Mouse (Mus musculus): Measurements from ENCODE around the gene Rab40b. TPM values are rescaled to one million over a fixed set of nuclear protein-coding genes. Genes with fewer than 3 reads are reported as not detected.
"Not testable (repeated sequence)": the region's sequence is repeated elsewhere in the genome, so short reads cannot be mapped to it uniquely, and the experiment has no call there.

Rab40b gene
- polyA plus RNA-seq, 1 experiment = 2.6 TPM

DNA sequence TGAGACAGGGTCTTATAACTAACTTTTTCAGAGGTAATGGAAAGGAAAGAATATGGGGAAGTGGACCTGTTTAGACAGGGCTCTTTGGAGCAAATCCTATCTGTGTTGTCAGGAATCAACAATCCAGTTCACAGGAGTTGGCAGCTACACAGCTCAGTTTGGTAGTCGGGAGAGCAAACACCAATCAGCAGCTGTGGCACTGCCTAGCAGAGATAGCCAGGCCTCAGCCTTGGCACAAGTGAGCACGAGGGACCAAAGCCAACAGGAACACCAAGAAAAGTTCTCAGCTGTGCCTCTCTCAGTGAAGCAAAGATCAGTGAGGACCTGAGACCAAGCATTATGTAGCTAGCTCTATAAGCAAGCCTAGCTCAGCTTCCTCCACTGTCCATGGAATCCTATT lies 41.0 kb downstream of the Rab40b start:
- TF ChIP-seq POLR2A (IDR thresholded peaks at IDR 0.05; ENCODE audit: low read depth, low read length) = no peak
- no peak for TF ChIP-seq CTCF (IDR thresholded peaks at IDR 0.05; ENCODE audit: borderline replicate concordance, insufficient read depth, low read length)
- Histone ChIP-seq H3K4me3 (ENCODE audit: insufficient read depth, low read length) (no peak overlapping the region), H3K4me1 (ENCODE audit: control insufficient read depth, insufficient read depth, low read length) (no peaks in the 10 kb centered on the region), H3K27ac (ENCODE audit: insufficient read depth, low read length) (no peak overlapping the region)

GRCm38 (mm10) chr11:121342423-121342822 lies 45.6 kb downstream of the Rab40b start:
- H3K27ac ChIP-seq (ENCODE audit: insufficient read depth, low read length) = not testable (repeated sequence)

GRCm38 (mm10) chr11:121340287-121340686 lies 47.8 kb downstream of the Rab40b start:
- Histone ChIP-seq H3K27ac (ENCODE audit: insufficient read depth, low read length) (no peak overlapping the region), H3K4me1 (ENCODE audit: control insufficient read depth, insufficient read depth, low read length) (no peaks in the 10 kb centered on the region), H3K4me3 (ENCODE audit: insufficient read depth, low read length) (no peak overlapping the region)
- TF ChIP-seq CTCF (IDR thresholded peaks at IDR 0.05; ENCODE audit: borderline replicate concordance, insufficient read depth, low read length) (no peak), POLR2A (IDR thresholded peaks at IDR 0.05; ENCODE audit: low read depth, low read length) (no peak)

More at GRCm38 (mm10) chr11:121342423-121342822, 45.6 kb downstream of the Rab40b start:
- not testable (repeated sequence) for H3K4me1 ChIP-seq (ENCODE audit: control insufficient read depth, insufficient read depth, low read length); H3K4me3 ChIP-seq (ENCODE audit: insufficient read depth, low read length)

- TF ChIP-seq CTCF (IDR thresholded peaks at IDR 0.05; ENCODE audit: borderline replicate concordance, insufficient read depth, low read length) (no peak), POLR2A (IDR thresholded peaks at IDR 0.05; ENCODE audit: low read depth, low read length) (no peak)
- Histone ChIP-seq H3K27ac (ENCODE audit: insufficient read depth, low read length) (no peak overlapping the region), H3K4me3 (ENCODE audit: insufficient read depth, low read length) (no peak overlapping the region), H3K4me1 (ENCODE audit: control insufficient read depth, insufficient read depth, low read length) (no peaks in the 10 kb centered on the region)
Measured at GRCm38 (mm10) chr11:121339647-121340046, 48.4 kb downstream of the Rab40b start.

DNA sequence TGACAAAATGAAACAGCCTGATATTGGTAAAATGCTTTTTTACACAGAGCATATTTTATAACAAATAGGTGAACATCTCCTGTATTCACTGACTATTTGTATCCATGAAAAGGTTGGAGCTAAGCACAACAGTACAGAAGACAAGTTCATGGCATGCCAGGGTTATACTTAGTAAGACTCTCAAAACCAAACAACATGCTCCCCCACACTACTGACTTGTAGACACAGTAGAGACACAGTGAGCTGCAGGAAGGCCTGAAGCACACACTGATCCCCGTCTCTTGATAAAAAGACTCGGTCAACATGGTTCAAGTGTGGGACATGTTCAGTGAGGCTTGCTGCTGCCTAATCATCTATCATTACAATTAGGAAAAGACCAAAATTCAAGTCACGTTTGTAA lies 56.4 kb downstream of the Rab40b start:
- no peak overlapping the region for H3K4me3 ChIP-seq (ENCODE audit: insufficient read depth, low read length)
- TF ChIP-seq POLR2A (IDR thresholded peaks at IDR 0.05; ENCODE audit: low read depth, low read length) (no peak), CTCF (IDR thresholded peaks at IDR 0.05; ENCODE audit: borderline replicate concordance, insufficient read depth, low read length) (no peak)
- H3K4me1 ChIP-seq (ENCODE audit: control insufficient read depth, insufficient read depth, low read length) = no peaks in the 10 kb centered on the region
- H3K27ac ChIP-seq (ENCODE audit: insufficient read depth, low read length) = no peak overlapping the region

DNA sequence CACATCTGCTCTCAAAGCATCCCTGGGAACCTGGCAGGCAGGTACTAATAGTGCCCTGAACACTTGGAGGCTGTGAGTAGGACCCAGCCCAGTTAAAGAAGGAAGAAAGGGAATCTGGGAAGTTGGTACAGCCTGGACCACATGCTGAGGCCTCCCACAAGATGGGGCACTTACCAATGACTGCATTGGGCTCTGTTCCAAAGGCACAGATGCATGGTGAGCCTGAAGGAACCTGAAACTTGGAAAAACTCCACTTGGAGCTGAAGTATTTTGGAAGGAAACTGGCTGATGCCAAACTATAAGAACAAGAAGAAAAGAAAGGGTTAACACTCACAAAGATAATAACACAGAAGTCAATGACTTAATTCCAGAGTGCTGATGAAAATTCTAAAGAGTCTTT lies 59.4 kb downstream of the Rab40b start:
- Histone ChIP-seq H3K4me3 (ENCODE audit: insufficient read depth, low read length) (no peak overlapping the region), H3K4me1 (ENCODE audit: control insufficient read depth, insufficient read depth, low read length) (no peaks in the 10 kb centered on the region), H3K27ac (ENCODE audit: insufficient read depth, low read length) (no peak overlapping the region)
- no peak for TF ChIP-seq POLR2A (IDR thresholded peaks at IDR 0.05; ENCODE audit: low read depth, low read length)
- TF ChIP-seq CTCF (IDR thresholded peaks at IDR 0.05; ENCODE audit: borderline replicate concordance, insufficient read depth, low read length) = no peak

DNA sequence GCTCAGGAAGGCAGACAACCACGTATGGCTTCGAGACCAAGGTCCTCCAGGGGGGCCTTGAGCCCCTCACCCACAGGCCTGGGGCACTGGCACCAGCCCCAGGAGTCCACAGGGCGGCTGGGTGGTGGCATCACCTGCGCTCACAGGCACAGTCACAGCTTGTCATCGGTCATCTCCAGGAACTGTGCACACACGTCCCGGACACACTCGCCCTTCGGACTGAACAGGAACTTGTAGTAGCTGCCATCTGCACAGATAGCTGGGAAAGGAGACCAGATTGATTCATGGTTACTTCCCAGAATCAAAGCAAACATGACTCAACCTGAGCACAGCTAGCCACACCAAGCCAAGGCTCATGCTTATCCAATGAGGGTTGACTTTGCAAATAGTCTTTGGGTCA lies 59.8 kb downstream of the Rab40b start:
- H3K27ac ChIP-seq (ENCODE audit: insufficient read depth, low read length) = no peak overlapping the region
- TF ChIP-seq CTCF (IDR thresholded peaks at IDR 0.05; ENCODE audit: borderline replicate concordance, insufficient read depth, low read length) (no peak), POLR2A (IDR thresholded peaks at IDR 0.05; ENCODE audit: low read depth, low read length) (no peak)
- H3K4me1 ChIP-seq (ENCODE audit: control insufficient read depth, insufficient read depth, low read length) = no peaks in the 10 kb centered on the region
- no peak overlapping the region for H3K4me3 ChIP-seq (ENCODE audit: insufficient read depth, low read length)

DNA sequence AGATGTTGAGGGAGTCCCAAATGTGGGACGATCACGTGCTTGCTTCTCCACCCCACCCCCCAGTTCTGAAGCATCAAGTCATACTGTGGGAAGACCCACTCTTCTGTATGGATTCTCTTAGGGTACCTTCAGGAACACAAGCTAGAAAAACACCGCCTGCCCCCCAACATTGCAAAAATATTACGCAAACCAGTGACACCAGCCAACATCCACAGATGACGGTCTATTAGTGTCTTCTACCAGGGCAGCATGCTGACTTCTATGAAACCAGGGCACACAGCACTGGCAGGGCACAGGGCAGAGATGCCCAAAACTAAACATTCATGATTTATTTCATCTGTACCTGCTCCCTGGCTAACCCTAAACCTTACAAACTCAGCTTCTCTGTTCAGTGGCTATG lies 61.4 kb downstream of the Rab40b start:
- Histone ChIP-seq H3K4me1 (ENCODE audit: control insufficient read depth, insufficient read depth, low read length) (no peaks in the 10 kb centered on the region), H3K27ac (ENCODE audit: insufficient read depth, low read length) (no peak overlapping the region), H3K4me3 (ENCODE audit: insufficient read depth, low read length) (no peak overlapping the region)
- TF ChIP-seq POLR2A (IDR thresholded peaks at IDR 0.05; ENCODE audit: low read depth, low read length) (no peak), CTCF (IDR thresholded peaks at IDR 0.05; ENCODE audit: borderline replicate concordance, insufficient read depth, low read length) (no peak)

- Histone ChIP-seq H3K4me1 (ENCODE audit: control insufficient read depth, insufficient read depth, low read length) (no peaks in the 10 kb centered on the region), H3K27ac (ENCODE audit: insufficient read depth, low read length) (no peak overlapping the region), H3K4me3 (ENCODE audit: insufficient read depth, low read length) (no peak overlapping the region)
- TF ChIP-seq CTCF (IDR thresholded peaks at IDR 0.05; ENCODE audit: borderline replicate concordance, insufficient read depth, low read length) (no peak), POLR2A (IDR thresholded peaks at IDR 0.05; ENCODE audit: low read depth, low read length) (no peak)
Measured at GRCm38 (mm10) chr11:121326034-121326433, 62.0 kb downstream of the Rab40b start.

DNA sequence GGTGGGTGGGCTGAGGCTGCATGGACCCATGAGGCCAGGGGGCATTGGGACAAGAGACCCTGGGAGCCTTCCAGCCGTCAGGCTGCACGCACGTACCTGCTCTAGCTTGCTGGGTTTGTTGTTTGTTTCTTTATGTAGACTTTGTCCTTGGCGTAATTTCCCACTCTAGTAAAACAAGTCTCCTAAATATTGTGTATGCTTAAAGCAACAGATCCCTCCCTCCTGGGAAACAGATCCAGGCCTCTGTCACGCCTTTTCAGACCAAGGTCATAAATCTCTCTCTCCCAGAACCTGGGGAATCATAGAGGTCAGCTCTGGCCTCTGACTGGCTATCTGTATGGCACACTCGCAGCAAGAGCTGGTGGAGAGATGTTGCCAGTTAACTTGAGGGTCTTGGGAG lies 80.3 kb downstream of the Rab40b start:
- not testable (repeated sequence) for H3K4me3 ChIP-seq (ENCODE audit: insufficient read depth, low read length); H3K27ac ChIP-seq (ENCODE audit: insufficient read depth, low read length); H3K4me1 ChIP-seq (ENCODE audit: control insufficient read depth, insufficient read depth, low read length)

GRCm38 (mm10) chr11:121306608-121307007 lies 81.4 kb downstream of the Rab40b start:
- no peak overlapping the region for H3K27ac ChIP-seq (ENCODE audit: insufficient read depth, low read length)
- H3K4me1 ChIP-seq (ENCODE audit: control insufficient read depth, insufficient read depth, low read length) = no peaks in the 10 kb centered on the region
- no peak overlapping the region for H3K4me3 ChIP-seq (ENCODE audit: insufficient read depth, low read length)
- no peak for TF ChIP-seq POLR2A (IDR thresholded peaks at IDR 0.05; ENCODE audit: low read depth, low read length)

Other genes starting within 250 kb of the Rab40b start
- gene Tex19.1, start 242.1 kb downstream of the Rab40b start, polyA plus RNA-seq (2011; ENCODE audit: insufficient read length, low read depth, missing spikeins) = not detected in 2 replicates
- not detected in 2 replicates for gene Uts2r, start 228.0 kb downstream of the Rab40b start, polyA plus RNA-seq (2011; ENCODE audit: insufficient read length, low read depth, missing spikeins)
- gene Hexdc, start 183.8 kb downstream of the Rab40b start, polyA plus RNA-seq (2011; ENCODE audit: insufficient read length, low read depth, missing spikeins) = 4.9 and 8.3 TPM in 2 replicates
- gene Ogfod3, start 183.5 kb downstream of the Rab40b start, polyA plus RNA-seq (2011; ENCODE audit: insufficient read length, low read depth, missing spikeins) = 3.6 and 4.5 TPM in 2 replicates
- 30.5 and 33.9 TPM in 2 replicates for gene Cybc1, start 158.9 kb downstream of the Rab40b start, polyA plus RNA-seq (2011; ENCODE audit: insufficient read length, low read depth, missing spikeins)
- 22.4 and 22.5 TPM in 2 replicates for gene Narf, start 151.0 kb downstream of the Rab40b start, polyA plus RNA-seq (2011; ENCODE audit: insufficient read length, low read depth, missing spikeins)
- gene Foxk2, start 128.3 kb downstream of the Rab40b start, polyA plus RNA-seq (2011; ENCODE audit: insufficient read length, low read depth, missing spikeins) = 49.4 and 55.8 TPM in 2 replicates
- gene Wdr45b, start 33.8 kb downstream of the Rab40b start, polyA plus RNA-seq (2011; ENCODE audit: insufficient read length, low read depth, missing spikeins) = 72.2 and 81.6 TPM in 2 replicates
- 6.9 and 9.0 TPM in 2 replicates for gene Fn3krp, start 33.1 kb upstream of the Rab40b start, polyA plus RNA-seq (2011; ENCODE audit: insufficient read length, low read depth, missing spikeins)
- gene Fn3k, start 46.7 kb upstream of the Rab40b start, polyA plus RNA-seq (2011; ENCODE audit: insufficient read length, low read depth, missing spikeins) = not detected in 2 replicates
- 41.0 and 43.2 TPM in 2 replicates for gene Tbcd, start 63.7 kb upstream of the Rab40b start, polyA plus RNA-seq (2011; ENCODE audit: insufficient read length, low read depth, missing spikeins)
- 0.35 TPM in 1 of 2 replicates, not detected in the other for gene Zfp750, start 131.1 kb upstream of the Rab40b start, polyA plus RNA-seq (2011; ENCODE audit: insufficient read length, low read depth, missing spikeins)

All from embryonic fibroblast, embryonic 13.5 days (primary cell).